Mouse (Mus musculus): ENCODE measurements around the gene Gm13697. TPM values are rescaled to one million over a fixed set of nuclear protein-coding genes. Genes with fewer than 3 reads are reported as not detected.
A peak's percentile ranks its signal among the peaks of the same experiment; 100 is the strongest.
"Not testable (repeated sequence)": the region's sequence is repeated elsewhere in the genome, so short reads cannot be mapped to it uniquely, and the experiment has no call there.

Gene Gm13697
- total and polyA plus RNA-seq, 3 experiments: 0.04 to 0.44 TPM; not detected in 1

DNA sequence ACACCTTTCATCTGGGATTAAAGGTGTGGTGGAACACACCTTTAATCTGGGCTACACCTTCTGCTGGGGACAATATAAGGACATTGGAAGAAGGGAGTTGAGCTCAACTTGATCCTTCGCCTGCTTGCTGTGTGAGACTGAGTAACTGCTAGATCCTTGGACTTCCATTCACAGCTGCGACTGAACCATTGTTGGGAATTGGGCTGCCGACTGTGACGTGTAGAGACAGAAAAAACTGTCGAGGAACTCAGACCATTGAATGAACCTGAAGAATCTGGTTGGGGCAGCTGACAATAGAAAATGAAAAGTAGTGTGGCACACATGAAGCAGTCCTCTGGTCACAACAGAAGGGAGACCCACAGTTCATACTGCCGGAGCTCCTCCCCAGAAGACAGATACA lies 11.7 kb upstream of the Gm13697 start, which contains the start of gene Gm13696:
Gene Gm13696, plus strand, starts transcription at position 301 of the 400 bp plus-strand sequence.
- H3K4me3 ChIP-seq (replicated peaks in 1 of 3; ENCODE audit: low read depth in 2 of 3, low read length in 2 of 3, poor library complexity in 1 of 3); H3K27me3 ChIP-seq (replicated peaks); H3K4me1 ChIP-seq (ENCODE audit: control insufficient read depth in 1 of 2, insufficient read depth in 2 of 2); DNase-seq (ENCODE audit: extremely low read depth); dilution Hi-C loops (cut with MboI; ENCODE audit: extremely low pct_ligation_motif_present, extremely low pct_unique_long_range_greater_than_20kb, low sequenced_read_pairs); H3K27ac ChIP-seq (ENCODE audit: insufficient read depth, low read depth); H3K9me3 ChIP-seq (replicated peaks; ENCODE audit: low read length); H3K4me2 ChIP-seq (ENCODE audit: insufficient read depth, low read depth, poor library complexity, severe bottlenecking); H3K79me2 ChIP-seq (replicated peaks; ENCODE audit: control insufficient read depth, extremely low read depth, insufficient read depth, poor library complexity, severe bottlenecking); H3K9ac ChIP-seq (ENCODE audit: insufficient read depth, low read depth); H3K36me3 ChIP-seq (replicated peaks in 1 of 2; ENCODE audit: control insufficient read depth in 1 of 2, insufficient read depth in 1 of 2, low read length in 1 of 2); in situ Hi-C loops (cut with MboI; ENCODE audit: low pct_ligation_motif_present, low pct_unique_long_range_greater_than_20kb, low sequenced_read_pairs): not testable (repeated sequence)

DNA sequence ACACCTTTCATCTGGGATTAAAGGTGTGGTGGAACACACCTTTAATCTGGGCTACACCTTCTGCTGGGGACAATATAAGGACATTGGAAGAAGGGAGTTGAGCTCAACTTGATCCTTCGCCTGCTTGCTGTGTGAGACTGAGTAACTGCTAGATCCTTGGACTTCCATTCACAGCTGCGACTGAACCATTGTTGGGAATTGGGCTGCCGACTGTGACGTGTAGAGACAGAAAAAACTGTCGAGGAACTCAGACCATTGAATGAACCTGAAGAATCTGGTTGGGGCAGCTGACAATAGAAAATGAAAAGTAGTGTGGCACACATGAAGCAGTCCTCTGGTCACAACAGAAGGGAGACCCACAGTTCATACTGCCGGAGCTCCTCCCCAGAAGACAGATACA lies 5.9 kb upstream of the Gm13697 start, which contains the start of gene Gm13694:
Gene Gm13694, plus strand, starts transcription at position 301 of the 400 bp plus-strand sequence.
- in situ Hi-C loops (cut with MboI; ENCODE audit: low pct_ligation_motif_present, low pct_unique_long_range_greater_than_20kb, low sequenced_read_pairs); H3K9me3 ChIP-seq (replicated peaks; ENCODE audit: low read length); H3K27ac ChIP-seq (ENCODE audit: insufficient read depth, low read depth); H3K27me3 ChIP-seq (replicated peaks); H3K4me1 ChIP-seq (ENCODE audit: control insufficient read depth in 1 of 2, insufficient read depth in 2 of 2); H3K79me2 ChIP-seq (replicated peaks; ENCODE audit: control insufficient read depth, extremely low read depth, insufficient read depth, poor library complexity, severe bottlenecking); dilution Hi-C loops (cut with MboI; ENCODE audit: extremely low pct_ligation_motif_present, extremely low pct_unique_long_range_greater_than_20kb, low sequenced_read_pairs); H3K4me3 ChIP-seq (replicated peaks in 1 of 3; ENCODE audit: low read depth in 2 of 3, low read length in 2 of 3, poor library complexity in 1 of 3); DNase-seq (ENCODE audit: extremely low read depth); H3K4me2 ChIP-seq (ENCODE audit: insufficient read depth, low read depth, poor library complexity, severe bottlenecking); H3K36me3 ChIP-seq (replicated peaks in 1 of 2; ENCODE audit: control insufficient read depth in 1 of 2, insufficient read depth in 1 of 2, low read length in 1 of 2); H3K9ac ChIP-seq (ENCODE audit: insufficient read depth, low read depth): not testable (repeated sequence)

GRCm38 (mm10) chr2:83990253-83990652 lies 5.7 kb downstream of the Gm13697 start, which contains the start of gene Gm13691:
Gene Gm13691, plus strand, starts transcription at chr2:83990553.
- H3K27me3 ChIP-seq (replicated peaks); H3K36me3 ChIP-seq (replicated peaks in 1 of 2; ENCODE audit: control insufficient read depth in 1 of 2, insufficient read depth in 1 of 2, low read length in 1 of 2); H3K4me2 ChIP-seq (ENCODE audit: insufficient read depth, low read depth, poor library complexity, severe bottlenecking); H3K4me1 ChIP-seq (ENCODE audit: control insufficient read depth in 1 of 2, insufficient read depth in 2 of 2); H3K27ac ChIP-seq (ENCODE audit: insufficient read depth, low read depth); H3K4me3 ChIP-seq (replicated peaks in 1 of 3; ENCODE audit: low read depth in 2 of 3, low read length in 2 of 3, poor library complexity in 1 of 3); in situ Hi-C loops (cut with MboI; ENCODE audit: low pct_ligation_motif_present, low pct_unique_long_range_greater_than_20kb, low sequenced_read_pairs); H3K9ac ChIP-seq (ENCODE audit: insufficient read depth, low read depth); DNase-seq (ENCODE audit: extremely low read depth); H3K79me2 ChIP-seq (replicated peaks; ENCODE audit: control insufficient read depth, extremely low read depth, insufficient read depth, poor library complexity, severe bottlenecking); dilution Hi-C loops (cut with MboI; ENCODE audit: extremely low pct_ligation_motif_present, extremely low pct_unique_long_range_greater_than_20kb, low sequenced_read_pairs); H3K9me3 ChIP-seq (replicated peaks; ENCODE audit: low read length): not testable (repeated sequence)

DNA sequence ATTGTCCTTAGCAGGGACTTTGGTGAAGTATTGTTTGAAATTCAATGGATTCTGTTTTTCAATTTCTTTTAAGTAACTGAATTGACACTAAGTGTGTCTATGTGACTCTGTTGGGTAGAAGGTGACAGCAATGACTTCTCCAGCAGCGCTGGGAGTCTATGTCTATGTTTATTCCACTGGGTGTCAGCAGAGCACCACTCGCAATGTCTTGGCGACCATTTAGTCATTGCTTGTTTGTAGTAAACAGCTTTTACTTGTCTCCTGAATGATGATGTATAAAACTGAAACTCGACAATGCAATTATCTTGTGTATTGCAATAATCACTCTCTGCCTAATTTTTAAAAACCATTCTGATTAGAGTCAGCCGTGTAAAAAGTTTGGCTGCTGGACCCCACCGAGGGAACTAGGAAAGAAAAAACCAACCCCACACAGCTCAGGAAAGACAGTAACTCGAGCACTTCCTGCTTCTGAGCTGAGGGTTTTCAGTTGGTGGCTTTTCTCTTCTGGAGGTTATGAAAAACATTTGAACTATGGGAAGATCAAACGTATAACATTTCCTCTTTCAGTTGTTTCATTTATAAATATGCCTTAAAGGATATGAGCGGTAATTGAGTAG lies 9.2 kb downstream of the Gm13697 start:
- Histone ChIP-seq H3K4me2 (ENCODE audit: insufficient read depth, low read depth, poor library complexity, severe bottlenecking) (peak overlapping the region; percentile 75), H3K4me3 (replicated peaks in 1 of 3; ENCODE audit: low read depth in 2 of 3, low read length in 2 of 3, poor library complexity in 1 of 3) (peak overlapping the region in 1 of 3 experiments; percentile 23)
- H3K27ac ChIP-seq (ENCODE audit: insufficient read depth, low read depth); dilution Hi-C loops (cut with MboI; ENCODE audit: extremely low pct_ligation_motif_present, extremely low pct_unique_long_range_greater_than_20kb, low sequenced_read_pairs); H3K27me3 ChIP-seq (replicated peaks); H3K4me1 ChIP-seq (ENCODE audit: control insufficient read depth in 1 of 2, insufficient read depth in 2 of 2); H3K9ac ChIP-seq (ENCODE audit: insufficient read depth, low read depth); H3K36me3 ChIP-seq (replicated peaks in 1 of 2; ENCODE audit: control insufficient read depth in 1 of 2, insufficient read depth in 1 of 2, low read length in 1 of 2); H3K79me2 ChIP-seq (replicated peaks; ENCODE audit: control insufficient read depth, extremely low read depth, insufficient read depth, poor library complexity, severe bottlenecking); H3K9me3 ChIP-seq (replicated peaks; ENCODE audit: low read length); in situ Hi-C loops (cut with MboI; ENCODE audit: low pct_ligation_motif_present, low pct_unique_long_range_greater_than_20kb, low sequenced_read_pairs): not testable (repeated sequence)
- TF ChIP-seq ELF1 (IDR thresholded peaks at IDR 0.05; ENCODE audit: low read depth, low read length): peak; percentile 55
- peak; percentile 29 for DNase-seq (ENCODE audit: extremely low read depth)

GRCm38 (mm10) chr2:83994526-83994925 lies 10.0 kb downstream of the Gm13697 start:
- H3K4me3 ChIP-seq (replicated peaks in 1 of 3; ENCODE audit: low read depth in 2 of 3, low read length in 2 of 3, poor library complexity in 1 of 3); H3K9ac ChIP-seq (ENCODE audit: insufficient read depth, low read depth); H3K4me1 ChIP-seq (ENCODE audit: control insufficient read depth in 1 of 2, insufficient read depth in 2 of 2); H3K9me3 ChIP-seq (replicated peaks; ENCODE audit: low read length); H3K27me3 ChIP-seq (replicated peaks); H3K36me3 ChIP-seq (replicated peaks in 1 of 2; ENCODE audit: control insufficient read depth in 1 of 2, insufficient read depth in 1 of 2, low read length in 1 of 2); dilution Hi-C loops (cut with MboI; ENCODE audit: extremely low pct_ligation_motif_present, extremely low pct_unique_long_range_greater_than_20kb, low sequenced_read_pairs); H3K4me2 ChIP-seq (ENCODE audit: insufficient read depth, low read depth, poor library complexity, severe bottlenecking); in situ Hi-C loops (cut with MboI; ENCODE audit: low pct_ligation_motif_present, low pct_unique_long_range_greater_than_20kb, low sequenced_read_pairs); DNase-seq (ENCODE audit: extremely low read depth); H3K27ac ChIP-seq (ENCODE audit: insufficient read depth, low read depth); H3K79me2 ChIP-seq (replicated peaks; ENCODE audit: control insufficient read depth, extremely low read depth, insufficient read depth, poor library complexity, severe bottlenecking): not testable (repeated sequence)
